ENCODE assay signal across 8 mouse cellular contexts in the genomic region with DNA sequence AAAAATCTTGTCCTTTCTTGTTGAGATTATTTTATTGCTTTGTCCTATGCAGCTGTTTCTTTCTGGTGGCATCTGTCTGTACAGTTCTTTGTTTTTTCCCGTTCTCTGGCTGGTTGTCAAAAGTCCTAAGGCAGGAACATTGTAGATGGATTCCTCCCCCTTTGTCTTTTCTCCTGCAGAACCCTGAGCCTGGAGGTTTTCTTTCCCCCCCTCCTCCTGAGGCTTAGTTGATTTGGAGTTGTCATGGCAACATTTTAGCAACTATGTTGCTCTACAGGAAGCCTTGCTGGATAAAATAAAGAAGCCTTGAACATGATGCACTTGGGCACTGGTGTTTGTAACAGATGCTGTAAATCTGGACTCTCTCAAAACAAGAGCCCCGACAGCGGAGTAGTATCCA. TPM values are rescaled to one million over a fixed set of nuclear protein-coding genes. Genes with fewer than 3 reads are reported as not detected.
DNase-seq lines count a peak whose midpoint lies in the region; ATAC-seq and TF ChIP-seq lines count a peak whose summit lies in the region.

No protein-coding gene starts in this region.

- H3K9me3 ChIP-seq in kidney, embryonic 16.5 days (ENCODE audit: low read length), result no peaks in the 10 kb centered on the region
- no peaks in the 10 kb centered on the region for H3K9me3 ChIP-seq in E14TG2a.4 (ENCODE audit: low read length)
- no peaks in the 10 kb centered on the region for H3K9me3 ChIP-seq in embryonic facial prominence, embryonic 11.5 days (replicated peaks; ENCODE audit: control insufficient read depth, low read length)
- no peaks in the 10 kb centered on the region for H3K9me3 ChIP-seq in hindbrain, embryonic 11.5 days (ENCODE audit: control insufficient read depth, low read length)

- H3K9ac ChIP-seq in kidney, embryonic 16.5 days (replicated peaks; ENCODE audit: low read length), result peak overlapping the region; percentile 98
- peak overlapping the region; percentile 93 for H3K9ac ChIP-seq in embryonic facial prominence, embryonic 11.5 days (replicated peaks; ENCODE audit: low read length)
- H3K9ac ChIP-seq in hindbrain, embryonic 11.5 days (ENCODE audit: low read depth, low read length), result peak overlapping the region; percentile 99

- WGBS in kidney, embryonic 16.5 days, result 23% methylated on average over 3 of the region's 3 CpGs
- WGBS in embryonic facial prominence, embryonic 11.5 days, result 62% methylated on average over 3 of the region's 3 CpGs
- WGBS in hindbrain, embryonic 11.5 days, result 45% methylated on average over 3 of the region's 3 CpGs

- H3K4me3 ChIP-seq in kidney, embryonic 16.5 days (ENCODE audit: low read length), result peak overlapping the region; percentile 97
- H3K4me3 ChIP-seq in E14TG2a.4 (replicated peaks; ENCODE audit: low read length), result peak overlapping the region; percentile 99
- peak overlapping the region; percentile 90 for H3K4me3 ChIP-seq in embryonic facial prominence, embryonic 11.5 days (ENCODE audit: low read depth, low read length)
- peak overlapping the region; percentile 99 for H3K4me3 ChIP-seq in hindbrain, embryonic 11.5 days (ENCODE audit: low read depth, low read length)

- H3K4me2 ChIP-seq in kidney, embryonic 16.5 days (replicated peaks; ENCODE audit: low read depth, low read length), result peak overlapping the region; percentile 67
- H3K4me2 ChIP-seq in embryonic facial prominence, embryonic 11.5 days (ENCODE audit: low read depth, low read length), result peak overlapping the region; percentile 57
- peak overlapping the region; percentile 47 for H3K4me2 ChIP-seq in hindbrain, embryonic 11.5 days (replicated peaks; ENCODE audit: low read depth, low read length)

- TF ChIP-seq CTCF in E14TG2a.4 (conservative IDR thresholded peaks at IDR 0.05; ENCODE audit: low read length), result no peak

- H3K27ac ChIP-seq in kidney, embryonic 16.5 days (ENCODE audit: low read length), result peak overlapping the region; percentile 97
- no peak overlapping the region for H3K27ac ChIP-seq in embryonic facial prominence, embryonic 11.5 days (replicated peaks; ENCODE audit: low read depth, low read length)
- peak overlapping the region; percentile 86; the same call in 1 of the 2 replicates for H3K27ac ChIP-seq in hindbrain, embryonic 11.5 days (ENCODE audit: low read depth, low read length)

- DNase-seq in kidney, postnatal 36 days, result no peak
- peak; percentile 49 for DNase-seq in embryonic facial prominence, embryonic 11.5 days (ENCODE audit: low spot score)
- DNase-seq in hindbrain, embryonic 11.5 days (ENCODE audit: low spot score), result peak; percentile 47
- peak; percentile 43 for DNase-seq in lung, postnatal 10 days
- DNase-seq in c-Kit-positive CD71-positive TER-119-positive erythroid progenitor cells, embryonic 14.5 days (ENCODE audit: low spot score), result no peak
- DNase-seq in cerebellum, adult 11 months, result no peak

- no peaks in the 10 kb centered on the region; the same call in 1 of the 2 replicates for H3K27me3 ChIP-seq in kidney, embryonic 16.5 days (ENCODE audit: insufficient read depth, low read length)
- H3K27me3 ChIP-seq in E14TG2a.4 (ENCODE audit: insufficient read depth, low read length), result no peaks in the 10 kb centered on the region
- H3K27me3 ChIP-seq in embryonic facial prominence, embryonic 11.5 days (ENCODE audit: control insufficient read depth, insufficient read depth, low read length), result no peaks in the 10 kb centered on the region
- no peaks in the 10 kb centered on the region; the same call in 1 of the 2 replicates for H3K27me3 ChIP-seq in hindbrain, embryonic 11.5 days (ENCODE audit: control insufficient read depth, insufficient read depth, low read length)

- ATAC-seq in kidney, embryonic 16.5 days (ENCODE audit: low FRiP score, low TSS enrichment), result no peak
- no peak for ATAC-seq in embryonic facial prominence, embryonic 11.5 days (replicated peaks; ENCODE audit: insufficient number of reproducible peaks, low FRiP score, low TSS enrichment, low read depth)
- peak; percentile 13; the same call in 1 of the 2 replicates for ATAC-seq in hindbrain, embryonic 11.5 days (ENCODE audit: low FRiP score)

- H3K4me1 ChIP-seq in kidney, embryonic 16.5 days (ENCODE audit: insufficient read depth, low read length), result peaks cover 11% of the 10 kb centered on the region
- H3K4me1 ChIP-seq in E14TG2a.4 (replicated peaks; ENCODE audit: low read depth, low read length), result peaks cover 63% of the 10 kb centered on the region
- H3K4me1 ChIP-seq in embryonic facial prominence, embryonic 11.5 days (ENCODE audit: control insufficient read depth, insufficient read depth, low read length), result no peaks in the 10 kb centered on the region
- no peaks in the 10 kb centered on the region for H3K4me1 ChIP-seq in hindbrain, embryonic 11.5 days (replicated peaks; ENCODE audit: control insufficient read depth, insufficient read depth, low read length)

- peaks cover 24% of the 10 kb centered on the region for H3K36me3 ChIP-seq in kidney, embryonic 16.5 days (ENCODE audit: insufficient read depth, low read length)
- H3K36me3 ChIP-seq in E14TG2a.4 (ENCODE audit: insufficient read depth, low read length), result peaks cover 37% of the 10 kb centered on the region
- peaks cover 5% of the 10 kb centered on the region for H3K36me3 ChIP-seq in embryonic facial prominence, embryonic 11.5 days (replicated peaks; ENCODE audit: control insufficient read depth, insufficient read depth, low read depth, low read length)
- no peaks in the 10 kb centered on the region for H3K36me3 ChIP-seq in hindbrain, embryonic 11.5 days (ENCODE audit: control insufficient read depth, insufficient read depth, low read length)

RNA-seq across cellular contexts. Expression of a gene that starts 1.3 kb away (rescaled TPM):
- 84.8 and 90.9 TPM in 2 replicates for polyA plus RNA-seq in kidney, embryonic 16.5 days (2015; fragmentation: Nextera tagmentation; extraction: Ambion mirVana)
- 101 and 108 TPM in 2 replicates for polyA plus RNA-seq in embryonic facial prominence, embryonic 11.5 days (2014; fragmentation: Nextera tagmentation; extraction: Ambion mirVana)
- polyA plus RNA-seq in hindbrain, embryonic 11.5 days (2014; fragmentation: Nextera tagmentation; extraction: Ambion mirVana), result 122 and 143 TPM in 2 replicates

RNA-seq across cellular contexts. Expression of a gene that starts 6.2 kb away (rescaled TPM):
- polyA plus RNA-seq in kidney, embryonic 16.5 days (2015; fragmentation: Nextera tagmentation; extraction: Ambion mirVana), result 6.6 and 7.0 TPM in 2 replicates
- polyA plus RNA-seq in embryonic facial prominence, embryonic 11.5 days (2014; fragmentation: Nextera tagmentation; extraction: Ambion mirVana), result 2.2 and 3.2 TPM in 2 replicates
- 3.3 and 4.3 TPM in 2 replicates for polyA plus RNA-seq in hindbrain, embryonic 11.5 days (2014; fragmentation: Nextera tagmentation; extraction: Ambion mirVana)

RNA-seq across cellular contexts. Expression of a gene that starts 23.7 kb away (rescaled TPM):
- 1.1 and 1.6 TPM in 2 replicates for polyA plus RNA-seq in kidney, embryonic 16.5 days (2015; fragmentation: Nextera tagmentation; extraction: Ambion mirVana)
- 0.39 and 0.52 TPM in 2 replicates for polyA plus RNA-seq in embryonic facial prominence, embryonic 11.5 days (2014; fragmentation: Nextera tagmentation; extraction: Ambion mirVana)
- polyA plus RNA-seq in hindbrain, embryonic 11.5 days (2014; fragmentation: Nextera tagmentation; extraction: Ambion mirVana), result 0.54 and 0.99 TPM in 2 replicates

RNA-seq across cellular contexts. Expression of a gene that starts 24.9 kb away (rescaled TPM):
- 156 and 167 TPM in 2 replicates for polyA plus RNA-seq in kidney, embryonic 16.5 days (2015; fragmentation: Nextera tagmentation; extraction: Ambion mirVana)
- 21.1 and 23.1 TPM in 2 replicates for polyA plus RNA-seq in embryonic facial prominence, embryonic 11.5 days (2014; fragmentation: Nextera tagmentation; extraction: Ambion mirVana)
- 16.9 and 20.1 TPM in 2 replicates for polyA plus RNA-seq in hindbrain, embryonic 11.5 days (2014; fragmentation: Nextera tagmentation; extraction: Ambion mirVana)

RNA-seq across cellular contexts. Expression of a gene that starts 42.5 kb away (rescaled TPM):
- 4.7 and 4.8 TPM in 2 replicates for polyA plus RNA-seq in kidney, embryonic 16.5 days (2015; fragmentation: Nextera tagmentation; extraction: Ambion mirVana)
- polyA plus RNA-seq in embryonic facial prominence, embryonic 11.5 days (2014; fragmentation: Nextera tagmentation; extraction: Ambion mirVana), result 2.4 and 2.5 TPM in 2 replicates
- 0.66 and 0.96 TPM in 2 replicates for polyA plus RNA-seq in hindbrain, embryonic 11.5 days (2014; fragmentation: Nextera tagmentation; extraction: Ambion mirVana)

Comparison
In these comparisons a context has a peak if more than half of its experiments do, and no peak if none do; other contexts are left out.
1. DNase-seq: peak in embryonic facial prominence, embryonic 11.5 days (single experiment), hindbrain, embryonic 11.5 days (single experiment) and lung, postnatal 10 days (single experiment); none in kidney, postnatal 36 days (0 of 2), c-Kit-positive CD71-positive TER-119-positive erythroid progenitor cells, embryonic 14.5 days (single experiment) and cerebellum, adult 11 months (single experiment).
2. Peak in every context shown above with its lines, with median percentiles within 50 percentile points of each other: H3K4me2 ChIP-seq, H3K4me3 ChIP-seq and H3K9ac ChIP-seq.